Mouse (Mus musculus) midbrain, embryonic 14.5 days (tissue): ENCODE results near the gene Dus4l. TPM values are rescaled to one million over a fixed set of nuclear protein-coding genes. Genes with fewer than 3 reads are reported as not detected.

Experiments
- ATAC-seq: fragments of 200-750 bp; cut with Nextera tagmentation; 2 replicates; pipeline ENCODE4 v1.8.0; 2017; ENCODE audit warnings: moderate number of reproducible peaks, moderate library complexity; ENCODE audit not compliant: low FRiP score, low TSS enrichment
- DNase-seq: peaks from one replicate; pipeline ENCODE4 v3.0.0-alpha.2; 2015
- H3K27ac ChIP-seq: fragments of 300-500 bp; sonication (generic); replicated peaks from 2 replicates; pipeline ENCODE4 v1.5.1; 2014; ENCODE audit warnings: mild to moderate bottlenecking, low read depth, low read length, moderate library complexity
- H3K27me3 ChIP-seq: fragments of 300-500 bp; sonication (generic); 2 replicates; pipeline ENCODE4 v1.6.1; 2014; ENCODE audit warnings: low read length, control low read depth, mixed read lengths; ENCODE audit not compliant: control insufficient read depth, insufficient read depth
- H3K36me3 ChIP-seq: fragments of 300-500 bp; sonication (generic); 2 replicates; pipeline ENCODE4 v1.6.1; 2014; ENCODE audit warnings: low read length, control low read depth; ENCODE audit not compliant: control insufficient read depth, insufficient read depth
- H3K4me1 ChIP-seq: fragments of 300-500 bp; sonication (generic); 2 replicates; pipeline ENCODE4 v1.6.1; 2014; ENCODE audit warnings: mild to moderate bottlenecking, antibody characterized with exemption, low read length, control low read depth; ENCODE audit not compliant: control insufficient read depth, insufficient read depth
- H3K4me2 ChIP-seq: fragments of 300-500 bp; sonication (generic); 2 replicates; pipeline ENCODE4 v1.6.1; 2014; ENCODE audit warnings: mild to moderate bottlenecking, low read length, moderate library complexity
- H3K4me3 ChIP-seq: fragments of 300-500 bp; sonication (generic); replicated peaks from 2 replicates; pipeline ENCODE4 v1.5.1; 2014; ENCODE audit warnings: low read depth, low read length
- H3K9ac ChIP-seq: fragments of 300-500 bp; sonication (generic); replicated peaks from 2 replicates; pipeline ENCODE4 v1.6.1; 2014; ENCODE audit warnings: mild to moderate bottlenecking, low read length, moderate library complexity
- H3K9me3 ChIP-seq: fragments of 300-500 bp; sonication (generic); 2 replicates; pipeline ENCODE4 v1.6.1; 2016; ENCODE audit warnings: low read length, control low read depth, mixed read lengths; ENCODE audit not compliant: control insufficient read depth
- WGBS: fragments of 180-500 bp; shearing (Covaris S2); extraction: QIAGEN DNeasy Blood & Tissue Kit; methylation state at CpG from one replicate; pipeline ENCODE4 v1.1.7; 2014; 5-methylcytosine and 5-hydroxymethylcytosine counted together
- polyA plus RNA-seq: library from polyadenylated mRNA; unstranded; fragments of >200 nt; fragmentation: Nextera tagmentation; extraction: Ambion mirVana; gene quantifications from 2 replicates; pipeline ENCODE4 v1.2.1, GENCODE M21; 2014

Gene Dus4l
- polyA plus RNA-seq, result 8.7 and 9.8 TPM in 2 replicates

- under 1% methylated on average over 47 of the region's 47 CpGs for WGBS
- Histone ChIP-seq H3K27ac (peak within 1 kb of the TSS; percentile 78), H3K4me2 (peak within 1 kb of the TSS; percentile 81), H3K36me3 (no peaks in the 10 kb centered on the region), H3K4me3 (peak within 1 kb of the TSS; percentile 89), H3K9ac (peak within 1 kb of the TSS; percentile 73), H3K4me1 (peaks cover 5% of the 10 kb centered on the region; the same call in 1 of the 2 replicates), H3K27me3 (no peaks in the 10 kb centered on the region), H3K9me3 (no peaks in the 10 kb centered on the region)
- ATAC-seq, result peak; percentile 97
- peak; percentile 95 for DNase-seq
Observed at GRCm38 (mm10) chr12:31654197-31654964, at the start of gene Dus4l, which contains the start of gene Cog5. Gene Dus4l, minus strand, starts transcription at chr12:31654826. Gene Cog5, plus strand, starts transcription at chr12:31654869.

GRCm38 (mm10) chr12:31703904-31704303 is 49.3 kb upstream of the Dus4l start:
- WGBS, result 61% methylated on average over 6 of the region's 6 CpGs
- no peak overlapping the region for H3K4me3 ChIP-seq
- H3K9ac ChIP-seq, result no peak overlapping the region
- no peak overlapping the region for H3K4me2 ChIP-seq
- no peak overlapping the region for H3K27ac ChIP-seq
- no peaks in the 10 kb centered on the region for H3K27me3 ChIP-seq
- no peaks in the 10 kb centered on the region for H3K4me1 ChIP-seq
- DNase-seq (peak; percentile 11), ATAC-seq (no peak)
- H3K36me3 ChIP-seq, result no peaks in the 10 kb centered on the region
- no peaks in the 10 kb centered on the region for H3K9me3 ChIP-seq

GRCm38 (mm10) chr12:31701411-31701810 is 46.8 kb upstream of the Dus4l start:
- ATAC-seq, result no peak
- no peaks in the 10 kb centered on the region for H3K36me3 ChIP-seq
- H3K4me1 ChIP-seq, result no peaks in the 10 kb centered on the region
- H3K27ac ChIP-seq, result no peak overlapping the region
- no peaks in the 10 kb centered on the region for H3K27me3 ChIP-seq
- no peak overlapping the region for H3K4me2 ChIP-seq
- DNase-seq, result no peak
- no peaks in the 10 kb centered on the region for H3K9me3 ChIP-seq
- 85% methylated on average over 5 of the region's 5 CpGs for WGBS
- H3K9ac ChIP-seq, result no peak overlapping the region
- no peak overlapping the region for H3K4me3 ChIP-seq

GRCm38 (mm10) chr12:31700623-31701347 is 46.2 kb upstream of the Dus4l start:
- Histone ChIP-seq H3K9me3 (no peaks in the 10 kb centered on the region), H3K27ac (no peak overlapping the region)

GRCm38 (mm10) chr12:31693278-31693677 is 38.7 kb upstream of the Dus4l start:
- Histone ChIP-seq H3K4me3 (no peak overlapping the region), H3K9ac (no peak overlapping the region), H3K27ac (no peak overlapping the region), H3K4me2 (no peak overlapping the region), H3K36me3 (no peaks in the 10 kb centered on the region), H3K9me3 (no peaks in the 10 kb centered on the region), H3K27me3 (no peaks in the 10 kb centered on the region), H3K4me1 (no peaks in the 10 kb centered on the region)
- ATAC-seq, result no peak
- no peak for DNase-seq
- WGBS, result 88% methylated on average over 1 of the region's 1 CpGs

More at GRCm38 (mm10) chr12:31700623-31701347, 46.2 kb upstream of the Dus4l start:
- ATAC-seq, result no peak
- Histone ChIP-seq H3K27me3 (no peaks in the 10 kb centered on the region), H3K9ac (no peak overlapping the region), H3K4me1 (no peaks in the 10 kb centered on the region), H3K4me2 (no peak overlapping the region), H3K4me3 (no peak overlapping the region), H3K36me3 (no peaks in the 10 kb centered on the region)
- DNase-seq, result peak; percentile 21
- 60% methylated on average over 5 of the region's 5 CpGs for WGBS

- Histone ChIP-seq H3K27ac (no peak overlapping the region), H3K9me3 (no peaks in the 10 kb centered on the region), H3K4me3 (no peak overlapping the region), H3K27me3 (no peaks in the 10 kb centered on the region), H3K4me1 (no peaks in the 10 kb centered on the region), H3K9ac (no peak overlapping the region), H3K4me2 (no peak overlapping the region), H3K36me3 (peaks cover 6% of the 10 kb centered on the region; the same call in 1 of the 2 replicates)
- DNase-seq (no peak), ATAC-seq (no peak)
- WGBS, result 95% methylated on average over 3 of the region's 3 CpGs
Observed at GRCm38 (mm10) chr12:31686679-31687078, 32.1 kb upstream of the Dus4l start.

- Histone ChIP-seq H3K9ac (no peak overlapping the region), H3K4me1 (no peaks in the 10 kb centered on the region), H3K27me3 (no peaks in the 10 kb centered on the region), H3K4me2 (no peak overlapping the region), H3K9me3 (no peaks in the 10 kb centered on the region), H3K27ac (no peak overlapping the region), H3K36me3 (peaks cover 33% of the 10 kb centered on the region), H3K4me3 (no peak overlapping the region)
- WGBS, result 58% methylated on average over 3 of the region's 3 CpGs
- no peak for ATAC-seq
- DNase-seq, result no peak
Observed at GRCm38 (mm10) chr12:31667187-31667586, 12.6 kb upstream of the Dus4l start.

GRCm38 (mm10) chr12:31665999-31666398 is 11.4 kb upstream of the Dus4l start:
- Histone ChIP-seq H3K27me3 (no peaks in the 10 kb centered on the region), H3K9ac (no peak overlapping the region), H3K4me3 (no peak overlapping the region), H3K27ac (no peak overlapping the region), H3K36me3 (peaks cover 33% of the 10 kb centered on the region), H3K4me2 (no peak overlapping the region), H3K9me3 (no peaks in the 10 kb centered on the region), H3K4me1 (no peaks in the 10 kb centered on the region)
- no peak for DNase-seq
- 77% methylated on average over 6 of the region's 6 CpGs for WGBS
- ATAC-seq, result no peak
